Mouse (Mus musculus) layer of hippocampus, adult 11-12 months (tissue): Measurements from ENCODE around the gene Tmc4.

Source experiments
- DNase-seq: peaks from one replicate; pipeline ENCODE4 v3.0.0; 2022; ENCODE audit warnings: low spot score

Gene Tmc4

DNA sequence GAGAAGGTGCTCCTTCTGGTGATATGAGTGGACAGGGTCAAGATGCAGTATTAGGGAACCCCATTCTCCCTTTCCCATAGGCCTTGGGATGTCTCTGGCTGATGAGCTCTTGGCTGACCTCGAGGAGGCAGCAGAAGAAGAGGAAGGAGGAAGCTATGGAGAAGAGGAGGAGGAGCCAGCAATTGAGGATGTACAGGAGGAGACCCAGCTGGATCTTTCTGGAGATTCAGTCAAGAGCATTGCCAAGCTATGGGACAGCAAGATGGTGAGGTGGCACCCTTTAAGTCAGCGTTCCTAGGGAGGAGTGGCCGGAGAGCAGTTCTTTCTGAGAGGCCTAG is 46.9 kb downstream of the Tmc4 start:
- DNase-seq: no peak

DNA sequence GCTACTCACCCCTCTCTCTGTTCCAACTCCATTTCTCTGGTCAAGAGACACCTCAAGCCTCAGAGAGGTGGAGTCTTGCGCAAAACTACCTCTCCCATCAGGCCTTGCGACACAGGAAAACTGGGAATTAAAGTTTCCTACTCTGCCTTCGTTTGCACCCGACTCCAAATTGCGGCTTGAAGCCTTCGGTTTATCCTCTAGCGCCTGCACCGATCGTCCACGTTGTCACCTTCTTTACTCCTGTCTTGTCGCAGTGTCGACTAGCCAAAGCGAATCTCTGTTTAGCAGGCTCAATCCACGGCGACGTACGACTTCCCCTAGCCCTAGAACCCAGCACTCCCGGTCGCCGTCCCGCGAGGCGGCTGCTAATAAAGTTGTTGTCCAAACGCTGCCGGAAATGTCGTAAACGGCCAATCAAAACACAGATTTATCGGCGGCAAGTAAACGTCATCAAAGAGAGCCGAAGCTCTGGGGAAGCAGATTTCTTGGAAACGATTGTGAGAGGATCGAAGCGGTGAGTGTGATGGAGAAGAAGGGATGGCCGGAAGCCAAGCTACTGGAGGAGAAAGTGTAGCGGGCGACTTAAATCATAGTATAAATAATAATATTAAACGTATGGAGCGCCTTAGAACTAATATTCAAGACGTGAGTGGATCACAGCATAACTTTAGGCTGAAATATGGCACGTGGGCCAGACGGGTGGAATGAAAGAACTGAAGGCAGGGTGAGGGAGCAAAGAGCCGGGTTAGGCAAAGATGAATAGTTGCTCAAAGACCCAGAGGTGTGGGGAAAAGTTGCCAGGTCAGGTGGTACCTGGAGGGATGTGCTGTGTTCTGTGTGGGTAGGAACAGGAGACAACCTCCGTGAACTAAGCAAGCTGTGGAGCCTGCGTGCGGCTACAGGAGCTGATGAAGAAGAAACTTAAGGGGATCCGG is 47.5 kb downstream of the Tmc4 start, which contains the start of the genes Tfpt and Prpf31:
Gene Tfpt (minus strand): TSS at position 387 of the 935 bp plus-strand sequence.
Gene Prpf31 (plus strand): TSS at position 443 of the 935 bp plus-strand sequence.
- DNase-seq: peak; percentile 94

DNA sequence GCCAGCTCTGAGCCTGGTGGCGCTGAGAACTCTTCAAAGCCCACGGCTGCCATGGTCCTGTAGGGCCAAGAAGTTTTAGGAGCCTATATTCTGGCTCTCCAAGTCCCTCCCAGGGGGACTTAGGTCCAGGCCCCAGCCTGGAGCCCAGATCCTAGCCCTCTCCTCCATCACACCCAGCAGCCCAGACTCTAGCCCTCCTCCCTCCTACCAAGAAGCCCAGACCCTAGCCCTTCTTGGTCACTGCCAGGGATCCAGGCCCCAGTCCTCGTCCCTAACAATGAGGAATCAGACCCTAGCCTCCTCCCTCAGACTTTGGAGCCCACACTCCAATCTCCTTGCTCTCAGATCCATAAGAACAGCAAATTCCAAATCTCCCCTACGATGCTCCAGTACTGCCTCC is 48.3 kb downstream of the Tmc4 start:
- no peak for DNase-seq

DNA sequence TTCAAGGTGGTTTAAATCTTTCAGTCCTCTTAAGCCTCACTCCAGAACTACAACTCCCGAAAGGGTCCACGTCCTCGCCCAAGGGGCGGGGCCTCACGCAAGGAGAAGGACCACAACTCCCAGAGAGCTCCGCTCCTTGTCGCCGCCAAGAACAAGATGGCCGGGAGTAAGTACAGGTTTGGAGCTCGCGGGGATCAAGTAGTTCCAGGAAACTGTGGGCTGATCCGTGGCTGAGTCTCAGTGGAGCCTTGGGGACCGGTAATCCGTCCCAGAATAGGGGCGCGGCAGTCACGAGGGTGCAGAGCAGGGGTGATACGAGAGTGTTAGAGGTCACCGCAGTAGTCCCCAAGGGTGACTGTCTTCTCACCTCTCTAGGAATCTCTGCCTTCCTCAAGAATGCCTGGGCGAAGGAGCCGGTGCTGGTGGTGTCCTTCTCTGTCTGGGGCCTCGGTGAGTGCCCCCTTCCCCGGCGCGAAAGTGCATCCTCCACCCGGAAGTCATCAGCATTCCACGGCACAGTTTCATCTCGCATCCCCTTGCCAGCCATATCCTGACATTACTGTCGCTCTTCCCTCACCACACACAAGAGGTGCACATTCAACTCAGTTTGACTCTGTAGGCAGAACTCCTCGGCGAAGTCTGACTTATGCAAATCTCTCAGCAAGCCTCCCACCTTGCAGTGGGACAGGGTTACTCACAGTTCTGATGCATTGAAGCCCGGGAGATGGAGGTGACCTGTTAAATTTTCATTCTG is 59.9 kb downstream of the Tmc4 start, which contains the start of gene Ndufa3:
Gene Ndufa3 (plus strand): TSS at position 132 of the 754 bp plus-strand sequence.
- DNase-seq: peak; percentile 88

DNA sequence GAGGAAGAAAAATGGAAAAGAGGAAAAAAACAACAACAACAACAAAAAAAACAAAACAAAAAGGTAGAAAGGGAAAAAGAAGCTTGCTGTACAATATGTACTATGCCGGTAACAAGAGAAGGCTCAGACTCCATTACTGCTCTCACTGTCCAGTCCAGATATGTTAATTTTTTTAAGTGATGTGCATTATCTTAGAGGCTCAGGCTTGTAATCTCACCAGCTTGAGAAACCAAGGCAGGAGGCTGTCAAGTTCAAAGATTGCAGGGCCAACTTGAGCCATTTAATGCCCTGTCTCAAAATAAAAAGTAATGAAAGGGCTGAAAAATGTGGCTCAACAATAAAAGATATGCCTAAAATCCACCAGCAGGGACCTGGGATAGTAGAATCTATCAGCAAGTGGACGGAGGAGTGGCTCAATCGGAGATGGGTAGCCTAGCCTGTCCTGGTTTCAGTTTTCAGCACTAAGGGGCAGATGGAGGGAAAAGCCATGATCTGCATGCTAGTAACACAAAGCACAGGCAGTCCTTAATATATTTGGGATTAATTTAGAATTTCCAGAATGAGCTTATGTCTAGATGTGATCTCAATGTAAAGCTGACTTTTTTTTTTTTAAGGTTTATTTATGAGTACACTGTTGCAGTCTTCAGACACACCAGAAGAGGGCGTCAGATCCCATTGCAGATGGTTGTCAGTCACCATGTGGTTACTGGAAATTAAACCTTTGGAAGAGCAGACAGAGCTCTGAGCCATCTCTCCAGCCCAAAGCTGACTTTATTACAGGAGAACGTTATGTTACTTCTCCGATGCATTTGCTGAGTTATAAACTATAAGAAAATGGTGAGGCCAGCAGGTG is 60.7 kb downstream of the Tmc4 start:
- no peak for DNase-seq

DNA sequence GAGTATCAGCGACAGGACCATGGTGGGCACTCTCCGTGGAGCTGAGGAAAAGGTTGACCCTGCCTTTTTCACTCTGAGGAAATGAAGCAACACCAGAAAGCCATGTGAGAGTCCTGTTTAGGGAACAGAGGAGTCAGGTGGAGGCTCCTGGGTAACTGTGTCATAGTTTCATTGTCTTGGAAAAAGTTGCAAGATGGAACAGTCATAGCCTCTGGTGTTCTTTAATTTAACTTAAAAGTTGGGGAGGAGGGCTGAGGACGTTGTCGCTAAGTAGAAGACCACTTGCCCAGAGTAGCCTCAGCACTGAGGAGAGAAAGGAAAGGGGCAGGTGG is 61.3 kb downstream of the Tmc4 start, which contains the start of gene Oscar:
Gene Oscar (minus strand): TSS at position 101 of the 332 bp plus-strand sequence.
- DNase-seq: no peak
